Mouse (Mus musculus): ENCODE results near the gene Htr7.
A peak's percentile ranks its signal among the peaks of the same experiment; 100 is the strongest.

Htr7 gene

DNA sequence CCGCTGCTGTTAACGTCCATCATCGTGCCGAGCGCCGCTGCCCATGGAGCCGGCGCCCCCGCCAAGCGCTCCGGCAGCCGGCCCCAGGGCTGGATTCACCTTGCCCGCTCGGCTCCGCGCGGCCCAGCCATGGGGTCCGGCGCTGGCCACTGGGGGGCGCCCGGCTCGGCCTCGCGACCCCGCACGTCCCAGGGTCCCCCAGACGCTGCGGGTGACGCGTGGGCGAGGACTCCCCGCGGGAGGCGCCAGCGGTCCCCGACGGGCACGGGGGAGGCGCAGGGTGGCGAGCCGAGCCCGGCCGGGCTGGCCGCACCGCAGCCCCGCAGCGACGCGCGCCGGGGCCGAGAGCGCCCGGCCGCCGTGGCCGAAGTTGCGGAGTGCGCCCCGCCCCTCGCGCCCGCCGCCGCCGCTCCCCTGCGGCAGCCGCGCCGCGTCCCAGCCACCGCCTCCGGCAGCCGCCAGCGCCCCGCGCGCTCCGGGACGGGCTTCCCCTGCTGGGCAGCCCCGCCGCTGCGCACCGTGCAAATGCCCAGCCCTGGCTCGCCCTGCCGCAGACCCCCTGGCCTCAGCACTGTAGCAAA is at the start of gene Htr7:
TSS of gene Htr7 (minus strand) at position 277 of the 581 bp plus-strand sequence.
- DNase-seq (ENCODE audit: low read depth): no peak

GRCm38 (mm10) chr19:36103909-36104308 is 46.6 kb upstream of the Htr7 start:
- no peak for DNase-seq (ENCODE audit: low read depth)

- DNase-seq (ENCODE audit: low read depth): no peak
These were observed 41.6 kb upstream of the Htr7 start for GRCm38 (mm10) chr19:36098916-36099315.

GRCm38 (mm10) chr19:36098265-36098664 is 41.0 kb upstream of the Htr7 start:
- no peak for DNase-seq (ENCODE audit: low read depth)

GRCm38 (mm10) chr19:36097194-36097593 is 39.9 kb upstream of the Htr7 start:
- DNase-seq (ENCODE audit: low read depth): no peak

DNA sequence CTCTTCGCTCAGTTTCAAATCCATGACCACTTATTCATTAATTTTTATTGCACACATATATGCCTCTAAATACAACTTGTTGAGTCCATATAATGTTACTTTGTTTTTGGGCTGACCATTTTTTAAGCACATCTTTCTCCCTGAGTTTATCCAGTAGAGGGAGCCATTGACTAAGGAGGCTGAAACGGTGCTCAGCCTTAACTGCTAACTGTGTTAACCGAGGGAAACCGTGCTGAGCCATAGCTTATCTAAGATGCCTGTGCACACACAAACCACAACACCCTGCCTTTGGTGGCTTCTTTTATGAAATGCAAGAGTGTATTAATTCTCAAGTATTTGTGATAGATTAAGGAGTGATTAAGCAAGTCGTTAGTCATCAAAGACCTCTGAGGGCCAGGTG is 33.5 kb upstream of the Htr7 start:
- peak; percentile 52 for DNase-seq (ENCODE audit: low read depth)

GRCm38 (mm10) chr19:36083262-36084225 is 26.2 kb upstream of the Htr7 start, which contains the start of gene Rpp30:
Gene Rpp30, plus strand, starts transcription at chr19:36083716.
- peak; percentile 92 for DNase-seq (ENCODE audit: low read depth)

DNA sequence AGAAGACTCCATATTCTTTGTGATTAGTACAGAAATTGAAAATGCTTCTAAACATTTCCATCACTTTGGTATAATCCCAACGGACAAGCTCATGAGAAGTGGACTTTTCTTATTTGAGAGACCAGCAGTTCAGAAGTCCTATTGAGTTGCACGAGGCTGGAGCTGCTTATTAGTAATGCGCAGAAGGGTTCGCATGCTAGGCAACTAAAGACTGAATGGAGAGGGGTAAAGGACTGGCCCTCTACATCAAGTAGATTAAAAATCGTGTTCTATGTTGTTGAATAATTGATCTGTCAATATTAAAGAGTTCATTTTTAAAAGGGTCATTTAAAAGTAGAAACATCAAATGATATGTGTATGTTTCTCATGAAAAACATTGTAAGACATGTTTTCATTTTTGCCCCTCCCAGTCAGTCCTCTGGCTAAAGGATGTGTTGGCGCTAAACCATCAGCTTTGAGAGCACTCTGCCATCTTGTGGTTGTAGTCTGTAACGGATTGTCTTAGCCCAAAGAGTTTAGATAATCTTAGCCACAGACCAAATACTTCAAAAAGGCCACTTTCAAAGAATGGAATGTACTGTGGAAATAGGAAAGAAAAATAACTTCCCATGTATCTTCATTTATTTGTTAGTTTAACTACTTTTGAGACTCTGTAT is 25.4 kb upstream of the Htr7 start:
- peak; percentile 81 for DNase-seq (ENCODE audit: low read depth)

DNA sequence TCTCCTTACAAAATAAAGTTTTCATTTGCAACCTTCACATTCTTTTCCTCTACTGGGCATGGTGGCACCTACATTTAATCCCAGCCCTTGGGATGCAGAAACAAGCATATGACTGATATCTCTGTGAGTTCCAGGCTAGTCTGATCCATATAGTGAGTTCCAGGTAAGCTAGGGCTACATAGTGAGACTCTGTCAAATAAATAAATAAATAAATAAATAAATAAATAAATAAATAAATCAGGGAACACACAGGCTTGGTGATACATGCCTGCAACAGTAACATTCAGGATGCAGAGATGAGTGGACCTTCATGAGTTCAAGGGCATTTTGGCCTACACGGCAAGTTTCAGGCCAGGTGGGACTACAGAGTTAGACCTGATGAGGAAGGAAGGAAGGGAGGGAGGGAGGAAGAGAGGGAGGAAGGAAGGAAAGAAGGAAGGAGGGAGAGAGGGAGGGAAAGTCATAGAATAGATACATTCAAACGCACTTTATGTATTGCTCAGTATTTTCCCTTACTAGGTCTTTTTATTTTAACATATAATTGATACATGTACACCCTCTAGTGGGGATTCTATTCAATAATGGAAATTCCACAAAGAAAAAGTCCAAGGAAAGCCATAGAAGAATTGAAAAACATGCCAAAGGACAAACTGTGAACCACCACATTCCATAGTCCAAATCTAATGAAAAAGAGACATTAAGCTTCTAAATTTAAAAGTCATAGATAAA is 5.7 kb upstream of the Htr7 start:
- DNase-seq (ENCODE audit: low read depth): no peak

GRCm38 (mm10) chr19:36056502-36057221 is 645 bp downstream of the Htr7 start:
- DNase-seq (ENCODE audit: low read depth): no peak

GRCm38 (mm10) chr19:36046046-36046445 is 11.3 kb downstream of the Htr7 start:
- no peak for DNase-seq (ENCODE audit: low read depth)

GRCm38 (mm10) chr19:36014836-36015235 is 42.5 kb downstream of the Htr7 start:
- DNase-seq (ENCODE audit: low read depth): no peak

- DNase-seq (ENCODE audit: low read depth): no peak
These were observed 51.0 kb downstream of the Htr7 start for GRCm38 (mm10) chr19:36006277-36006676.

DNA sequence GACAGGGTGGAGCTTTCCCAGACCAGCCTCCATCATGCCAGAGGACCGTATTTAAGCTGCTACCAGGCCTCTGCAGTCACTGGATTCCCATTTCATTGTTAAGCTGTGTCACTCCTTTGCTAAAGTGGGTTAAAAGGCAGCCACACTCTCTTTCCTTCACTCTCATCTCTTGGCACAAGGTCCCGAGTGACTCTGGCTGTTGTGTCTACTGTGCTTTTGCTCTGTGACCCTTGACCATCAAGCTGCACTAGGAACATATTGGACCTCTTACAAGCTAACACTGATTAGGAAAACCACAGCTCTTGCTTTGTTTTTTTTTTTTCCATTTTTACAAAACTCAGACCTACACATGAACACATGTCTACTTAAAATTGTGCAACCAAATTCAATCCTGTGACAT is 52.3 kb downstream of the Htr7 start:
- DNase-seq (ENCODE audit: low read depth): no peak

- no peak for DNase-seq (ENCODE audit: low read depth)
These were observed 54.5 kb downstream of the Htr7 start for GRCm38 (mm10) chr19:36002476-36003445.

DNA sequence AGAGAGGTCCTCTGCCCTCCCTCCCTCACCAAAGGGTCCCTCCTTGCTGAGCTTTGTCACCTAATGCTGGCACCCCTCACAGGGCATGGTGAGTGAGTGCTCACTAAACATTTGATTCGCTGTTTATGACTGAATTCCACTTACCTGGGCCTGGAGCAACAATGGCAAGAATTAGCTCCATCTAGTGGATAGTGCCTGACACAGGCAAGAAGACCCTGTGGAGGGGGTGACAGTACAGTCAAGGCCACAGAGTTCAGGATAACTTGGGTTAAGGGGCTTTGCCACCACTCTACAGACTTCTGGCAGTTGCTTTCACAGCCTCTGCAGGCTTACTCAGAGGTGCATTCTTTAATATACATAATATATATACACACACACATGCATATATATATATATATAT is 55.8 kb downstream of the Htr7 start:
- DNase-seq (ENCODE audit: low read depth): no peak

DNA sequence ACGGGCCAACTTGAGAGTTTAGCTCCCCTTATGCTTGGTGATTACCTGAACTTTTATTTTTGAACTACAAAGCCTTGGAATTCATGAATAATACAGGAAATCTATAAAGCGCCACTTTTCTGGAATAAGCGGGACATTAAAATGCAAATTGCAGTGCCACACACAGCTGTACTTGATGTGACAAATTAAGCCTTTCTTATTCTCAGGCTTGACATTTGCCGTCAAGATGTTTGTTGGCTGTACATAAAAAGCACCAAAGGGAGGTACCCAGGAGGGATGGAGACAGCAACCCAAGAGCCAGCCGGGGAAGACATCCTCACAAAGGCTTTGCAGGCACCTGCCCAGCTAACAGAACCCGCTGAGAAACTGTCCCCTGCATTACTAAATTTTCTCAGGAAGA is 56.4 kb downstream of the Htr7 start:
- no peak for DNase-seq (ENCODE audit: low read depth)

GRCm38 (mm10) chr19:35997384-35997783 is 59.9 kb downstream of the Htr7 start:
- DNase-seq (ENCODE audit: low read depth): no peak

- no peak for DNase-seq (ENCODE audit: low read depth)
These were observed 69.8 kb downstream of the Htr7 start for GRCm38 (mm10) chr19:35987461-35987860.

DNA sequence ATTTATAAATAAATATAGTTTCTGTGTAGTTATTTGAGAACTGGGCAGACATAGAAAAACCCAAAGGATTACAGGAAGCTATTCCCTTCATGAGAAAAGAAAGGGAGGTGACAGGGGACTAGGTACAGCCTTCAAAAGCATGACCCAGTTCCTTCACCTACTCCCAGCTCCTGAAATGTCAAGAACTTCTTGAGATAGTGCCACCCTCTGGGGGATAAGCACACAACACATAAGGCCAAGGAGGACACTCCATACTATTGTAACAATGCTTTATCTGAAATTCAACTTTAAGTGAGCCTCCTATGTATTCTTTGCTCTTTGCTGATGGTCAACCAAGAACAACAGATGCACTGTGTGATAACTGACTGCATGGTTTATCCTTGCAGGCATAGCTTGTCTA is 82.6 kb downstream of the Htr7 start:
- no peak for DNase-seq (ENCODE audit: low read depth)

Measured in induced T-regulatory cell, adult 2 months (primary cell).